Mouse (Mus musculus): ENCODE measurements around the gene Nynrin. TPM values are rescaled to one million over a fixed set of nuclear protein-coding genes. Genes with fewer than 3 reads are reported as not detected.

Gene Nynrin
- polyA plus RNA-seq, 1 experiment from 2014 or later: 11.0 TPM

- ATAC-seq: no peak
- Histone ChIP-seq H3K27me3 (ENCODE audit: control insufficient read depth, insufficient read depth, low read depth, low read length) (no peaks in the 10 kb centered on the region), H3K9ac (ENCODE audit: low read depth, low read length) (no peak overlapping the region), H3K4me1 (ENCODE audit: control insufficient read depth, insufficient read depth, low read length) (peaks cover 19% of the 10 kb centered on the region), H3K9me3 (replicated peaks; ENCODE audit: control insufficient read depth, low read length, poor library complexity, severe bottlenecking) (no peaks in the 10 kb centered on the region), H3K4me2 (ENCODE audit: low read length) (no peak overlapping the region), H3K36me3 (ENCODE audit: control insufficient read depth, insufficient read depth, low read length) (peaks cover 32% of the 10 kb centered on the region), H3K4me3 (ENCODE audit: low read depth, low read length) (no peak overlapping the region), H3K27ac (ENCODE audit: low read length) (no peak overlapping the region)
- WGBS: 94% methylated on average over 12 of the region's 12 CpGs
These were observed 43.9 kb downstream of the Nynrin start for GRCm38 (mm10) chr14:55897671-55898070.

DNA sequence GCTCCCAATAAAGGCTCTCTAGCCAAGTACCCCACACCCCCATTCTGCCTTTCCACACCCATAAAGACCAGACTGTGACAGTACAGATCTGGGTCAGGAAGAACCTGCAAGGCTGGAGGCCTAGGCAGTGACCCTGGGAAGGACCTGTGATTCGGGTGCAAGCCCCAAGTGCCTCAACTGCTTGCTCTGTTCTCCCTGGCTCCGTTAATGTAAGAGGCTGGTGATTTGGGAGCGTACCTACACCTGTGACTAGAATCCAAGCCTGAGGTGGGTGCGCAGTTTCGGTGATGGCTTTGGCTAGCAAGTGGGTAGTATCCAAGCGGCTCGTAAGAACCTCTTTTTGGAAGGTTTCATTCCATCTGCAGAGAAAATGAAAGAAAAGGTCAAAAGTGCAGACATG is 45.1 kb downstream of the Nynrin start:
- no peak overlapping the region for H3K27ac ChIP-seq (ENCODE audit: low read length)
- H3K36me3 ChIP-seq (ENCODE audit: control insufficient read depth, insufficient read depth, low read length): peaks cover 29% of the 10 kb centered on the region
- H3K4me2 ChIP-seq (ENCODE audit: low read length): peak overlapping the region; percentile 92
- 88% methylated on average over 7 of the region's 7 CpGs for WGBS
- H3K9ac ChIP-seq (ENCODE audit: low read depth, low read length): peak overlapping the region; percentile 91; the same call in 1 of the 2 replicates
- no peaks in the 10 kb centered on the region for H3K9me3 ChIP-seq (replicated peaks; ENCODE audit: control insufficient read depth, low read length, poor library complexity, severe bottlenecking)
- H3K4me3 ChIP-seq (ENCODE audit: low read depth, low read length): peak overlapping the region; percentile 66; the same call in 1 of the 2 replicates
- H3K27me3 ChIP-seq (ENCODE audit: control insufficient read depth, insufficient read depth, low read depth, low read length): no peaks in the 10 kb centered on the region
- no peak for ATAC-seq
- peaks cover 19% of the 10 kb centered on the region for H3K4me1 ChIP-seq (ENCODE audit: control insufficient read depth, insufficient read depth, low read length)

- Histone ChIP-seq H3K36me3 (ENCODE audit: control insufficient read depth, insufficient read depth, low read length) (peaks cover 24% of the 10 kb centered on the region), H3K27ac (ENCODE audit: low read length) (peak within 1 kb of the TSS; percentile 75), H3K27me3 (ENCODE audit: control insufficient read depth, insufficient read depth, low read depth, low read length) (no peaks in the 10 kb centered on the region), H3K9ac (ENCODE audit: low read depth, low read length) (peak within 1 kb of the TSS; percentile 91), H3K4me3 (ENCODE audit: low read depth, low read length) (peak within 1 kb of the TSS; percentile 66), H3K9me3 (replicated peaks; ENCODE audit: control insufficient read depth, low read length, poor library complexity, severe bottlenecking) (no peaks in the 10 kb centered on the region), H3K4me1 (ENCODE audit: control insufficient read depth, insufficient read depth, low read length) (peaks cover 19% of the 10 kb centered on the region), H3K4me2 (ENCODE audit: low read length) (peak within 1 kb of the TSS; percentile 92)
- 3% methylated on average over 39 of the region's 39 CpGs for WGBS
- ATAC-seq: peak; percentile 98
These were observed 46.0 kb downstream of the Nynrin start, which contains the start of gene Sdr39u1 for GRCm38 (mm10) chr14:55899701-55900413. Gene Sdr39u1, minus strand, starts transcription at chr14:55900293.

GRCm38 (mm10) chr14:55900414-55900755 is 46.6 kb downstream of the Nynrin start:
- H3K27ac ChIP-seq (ENCODE audit: low read length): peak overlapping the region; percentile 75
- no peak; the same call in none of the 2 replicates for ATAC-seq
- peak overlapping the region; percentile 66 for H3K4me3 ChIP-seq (ENCODE audit: low read depth, low read length)
- peak overlapping the region; percentile 92 for H3K4me2 ChIP-seq (ENCODE audit: low read length)
- 7% methylated on average over 12 of the region's 12 CpGs for WGBS
- H3K4me1 ChIP-seq (ENCODE audit: control insufficient read depth, insufficient read depth, low read length): peaks cover 19% of the 10 kb centered on the region
- peaks cover 22% of the 10 kb centered on the region for H3K36me3 ChIP-seq (ENCODE audit: control insufficient read depth, insufficient read depth, low read length)
- H3K9me3 ChIP-seq (replicated peaks; ENCODE audit: control insufficient read depth, low read length, poor library complexity, severe bottlenecking): no peaks in the 10 kb centered on the region
- peak overlapping the region; percentile 76 for H3K9ac ChIP-seq (ENCODE audit: low read depth, low read length)
- no peaks in the 10 kb centered on the region for H3K27me3 ChIP-seq (ENCODE audit: control insufficient read depth, insufficient read depth, low read depth, low read length)

DNA sequence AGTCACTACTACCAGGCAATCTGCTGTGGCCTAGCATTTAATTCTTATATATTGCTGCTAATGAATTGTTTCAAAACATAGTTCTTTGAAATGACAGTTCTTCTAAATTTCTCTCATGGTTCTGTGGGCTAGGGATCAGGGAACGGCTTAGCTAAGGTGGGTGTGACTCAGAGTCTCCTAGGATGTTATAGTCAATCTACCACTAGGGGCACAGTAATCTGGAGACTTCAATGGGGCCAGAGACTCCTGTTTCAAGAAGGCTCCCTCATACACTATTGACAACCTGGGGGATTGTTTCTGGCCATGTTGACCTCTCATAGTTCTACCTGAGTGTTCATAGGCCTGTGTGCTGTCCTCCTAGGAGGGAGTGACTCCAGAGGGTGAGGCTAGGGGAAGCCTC is 51.7 kb downstream of the Nynrin start:
- Histone ChIP-seq H3K9ac (ENCODE audit: low read depth, low read length) (no peak overlapping the region), H3K9me3 (replicated peaks; ENCODE audit: control insufficient read depth, low read length, poor library complexity, severe bottlenecking) (no peaks in the 10 kb centered on the region), H3K4me1 (ENCODE audit: control insufficient read depth, insufficient read depth, low read length) (peaks cover 7% of the 10 kb centered on the region), H3K4me3 (ENCODE audit: low read depth, low read length) (no peak overlapping the region), H3K27ac (ENCODE audit: low read length) (no peak overlapping the region), H3K36me3 (ENCODE audit: control insufficient read depth, insufficient read depth, low read length) (no peaks in the 10 kb centered on the region), H3K4me2 (ENCODE audit: low read length) (no peak overlapping the region), H3K27me3 (ENCODE audit: control insufficient read depth, insufficient read depth, low read depth, low read length) (no peaks in the 10 kb centered on the region)
- no peak for ATAC-seq
- WGBS: 17% methylated on average over 1 of the region's 1 CpGs

DNA sequence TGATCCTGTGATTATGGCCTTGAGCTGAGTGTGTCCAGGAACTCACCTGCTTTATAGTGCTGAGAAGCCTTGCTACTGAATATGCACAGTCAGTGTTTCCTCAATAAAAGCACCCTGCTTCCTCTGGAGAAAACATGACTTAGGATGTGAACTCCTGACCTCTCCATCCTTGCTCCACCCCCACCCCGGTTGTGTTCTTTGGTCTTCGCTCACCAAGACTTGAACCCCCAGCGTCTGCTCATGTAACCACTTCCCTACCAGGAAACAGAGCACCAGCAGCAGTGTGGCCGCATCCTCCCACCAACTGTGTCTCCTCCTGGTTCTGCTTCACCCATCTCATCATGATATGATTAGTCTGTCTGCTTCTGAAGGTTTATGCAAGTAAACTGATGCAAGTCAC is 59.6 kb downstream of the Nynrin start:
- WGBS: 55% methylated on average over 4 of the region's 4 CpGs
- Histone ChIP-seq H3K9me3 (replicated peaks; ENCODE audit: control insufficient read depth, low read length, poor library complexity, severe bottlenecking) (no peaks in the 10 kb centered on the region), H3K27ac (ENCODE audit: low read length) (no peak overlapping the region), H3K4me1 (ENCODE audit: control insufficient read depth, insufficient read depth, low read length) (no peaks in the 10 kb centered on the region), H3K27me3 (ENCODE audit: control insufficient read depth, insufficient read depth, low read depth, low read length) (no peaks in the 10 kb centered on the region), H3K4me2 (ENCODE audit: low read length) (no peak overlapping the region), H3K9ac (ENCODE audit: low read depth, low read length) (no peak overlapping the region), H3K4me3 (ENCODE audit: low read depth, low read length) (no peak overlapping the region), H3K36me3 (ENCODE audit: control insufficient read depth, insufficient read depth, low read length) (no peaks in the 10 kb centered on the region)
- ATAC-seq: no peak

GRCm38 (mm10) chr14:55918240-55919082 is 64.7 kb downstream of the Nynrin start:
- Histone ChIP-seq H3K4me3 (ENCODE audit: low read depth, low read length) (no peak overlapping the region), H3K4me2 (ENCODE audit: low read length) (peak overlapping the region; percentile 45; the same call in 1 of the 2 replicates), H3K27me3 (ENCODE audit: control insufficient read depth, insufficient read depth, low read depth, low read length) (no peaks in the 10 kb centered on the region), H3K4me1 (ENCODE audit: control insufficient read depth, insufficient read depth, low read length) (0 out of 2 replicates have a peak, but pooled peaks cover 3% of the 10 kb centered on the region), H3K9ac (ENCODE audit: low read depth, low read length) (peak overlapping the region; percentile 56), H3K36me3 (ENCODE audit: control insufficient read depth, insufficient read depth, low read length) (no peaks in the 10 kb centered on the region), H3K9me3 (replicated peaks; ENCODE audit: control insufficient read depth, low read length, poor library complexity, severe bottlenecking) (no peaks in the 10 kb centered on the region), H3K27ac (ENCODE audit: low read length) (peak overlapping the region; percentile 33; the same call in 1 of the 2 replicates)
- ATAC-seq: peak; percentile 91
- 40% methylated on average over 14 of the region's 14 CpGs for WGBS

- H3K27me3 ChIP-seq (ENCODE audit: control insufficient read depth, insufficient read depth, low read depth, low read length): no peaks in the 10 kb centered on the region
- H3K9ac ChIP-seq (ENCODE audit: low read depth, low read length): no peak overlapping the region
- WGBS: 86% methylated on average over 7 of the region's 7 CpGs
- no peaks in the 10 kb centered on the region for H3K36me3 ChIP-seq (ENCODE audit: control insufficient read depth, insufficient read depth, low read length)
- no peak overlapping the region for H3K4me2 ChIP-seq (ENCODE audit: low read length)
- no peak for ATAC-seq
- H3K4me1 ChIP-seq (ENCODE audit: control insufficient read depth, insufficient read depth, low read length): 0 out of 2 replicates have a peak, but pooled peaks cover 3% of the 10 kb centered on the region
- no peak overlapping the region for H3K27ac ChIP-seq (ENCODE audit: low read length)
- no peaks in the 10 kb centered on the region for H3K9me3 ChIP-seq (replicated peaks; ENCODE audit: control insufficient read depth, low read length, poor library complexity, severe bottlenecking)
- H3K4me3 ChIP-seq (ENCODE audit: low read depth, low read length): no peak overlapping the region
These were observed 68.8 kb downstream of the Nynrin start for GRCm38 (mm10) chr14:55922475-55923232.
